Mouse (Mus musculus): ENCODE measurements around the gene Adgrf5.
"Not testable (repeated sequence)": the region's sequence is repeated elsewhere in the genome, so short reads cannot be mapped to it uniquely, and the experiment has no call there.

Gene Adgrf5

GRCm38 (mm10) chr17:43359826-43360619, at the start of gene Adgrf5:
TSS of gene Adgrf5 (plus strand) at chr17:43360451.
- DNase-seq = no peak

GRCm38 (mm10) chr17:43325986-43326671, 34.1 kb upstream of the Adgrf5 start:
- DNase-seq = no peak

DNA sequence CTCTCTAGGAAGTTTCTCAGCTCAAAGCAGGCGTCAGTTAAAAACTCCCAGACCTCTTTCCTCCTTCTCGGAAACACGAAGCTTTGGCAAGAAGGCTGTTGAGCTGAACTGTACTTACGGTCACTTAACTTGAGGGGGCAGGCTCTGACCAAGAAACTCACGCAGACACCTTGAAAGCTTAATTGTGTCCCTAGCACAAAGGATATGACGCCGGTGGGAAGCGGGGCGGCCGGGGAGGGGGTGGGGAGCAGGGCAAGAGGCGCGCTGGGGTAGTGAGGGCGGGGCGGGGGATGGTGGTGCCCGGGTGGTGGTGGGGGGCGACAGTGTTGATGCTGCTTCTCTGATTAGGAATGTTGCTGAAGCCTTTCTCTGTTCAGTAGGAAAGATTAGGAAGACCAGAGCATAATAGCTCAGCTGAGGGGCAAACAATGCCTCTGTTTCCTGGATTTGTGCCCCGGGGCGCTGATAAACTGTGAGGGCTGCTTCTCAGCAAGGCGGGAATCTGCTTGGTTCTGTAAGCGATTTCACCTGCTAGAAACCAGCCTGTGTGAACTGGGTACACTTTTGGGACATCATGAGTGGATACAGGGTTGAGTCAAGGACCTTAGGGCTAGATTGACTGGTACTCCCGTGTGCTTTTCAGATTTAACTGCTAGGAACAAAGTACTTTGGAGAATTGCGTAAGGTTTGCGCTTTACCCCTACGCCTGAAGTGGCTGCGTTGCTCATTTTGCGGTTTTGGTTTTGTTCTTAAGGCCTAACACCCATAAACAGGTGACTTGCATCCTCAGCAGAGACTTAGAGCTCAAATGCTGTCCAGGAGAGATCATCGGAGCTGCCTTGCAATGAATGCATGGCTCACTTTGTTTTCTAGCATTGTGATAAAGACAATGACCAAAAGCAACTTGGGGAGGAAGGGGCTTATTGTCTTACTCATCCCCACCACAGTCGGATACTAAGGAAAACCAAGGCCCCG, 33.2 kb upstream of the Adgrf5 start:
- no peak for DNase-seq

DNA sequence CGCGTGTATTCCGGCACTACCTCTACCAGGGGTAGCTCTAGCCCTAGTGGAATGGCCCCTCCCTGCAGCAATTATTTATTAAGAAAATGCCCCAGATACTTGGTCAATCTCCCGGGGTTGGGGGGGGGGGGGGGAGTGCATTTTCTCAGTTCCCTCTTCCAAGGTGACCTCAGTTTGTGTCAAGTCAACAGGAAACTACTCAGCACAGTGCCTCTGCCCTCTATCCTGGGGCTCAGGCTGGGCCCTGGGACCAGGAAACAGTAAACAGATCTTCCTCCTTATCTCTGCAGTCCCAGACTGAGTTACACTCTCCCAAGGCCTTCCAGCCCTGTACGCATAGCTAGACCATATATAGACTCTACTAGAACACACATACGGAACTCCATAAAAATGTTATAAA, 32.4 kb upstream of the Adgrf5 start:
- no peak for DNase-seq

DNA sequence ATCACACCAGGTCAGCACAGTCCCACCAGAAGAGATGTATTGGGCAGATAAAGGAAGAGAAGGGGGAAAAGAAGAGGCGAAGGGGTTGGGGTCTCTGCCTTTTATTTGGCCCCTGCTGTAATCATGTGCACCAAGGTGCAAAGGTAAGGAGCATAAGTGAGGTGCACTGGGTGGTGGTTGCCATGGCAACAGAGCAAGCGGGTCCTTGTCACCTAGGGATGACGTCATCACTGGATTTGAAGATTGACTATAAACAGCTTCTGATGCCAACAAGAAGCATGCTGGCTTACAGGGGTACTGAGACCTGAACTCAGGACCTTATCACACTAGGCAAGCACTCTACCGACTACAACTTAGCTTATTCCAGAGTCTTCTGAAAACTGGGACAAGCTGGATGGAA, 31.0 kb upstream of the Adgrf5 start:
- no peak for DNase-seq

GRCm38 (mm10) chr17:43329761-43330183, 30.5 kb upstream of the Adgrf5 start:
- DNase-seq = no peak

DNA sequence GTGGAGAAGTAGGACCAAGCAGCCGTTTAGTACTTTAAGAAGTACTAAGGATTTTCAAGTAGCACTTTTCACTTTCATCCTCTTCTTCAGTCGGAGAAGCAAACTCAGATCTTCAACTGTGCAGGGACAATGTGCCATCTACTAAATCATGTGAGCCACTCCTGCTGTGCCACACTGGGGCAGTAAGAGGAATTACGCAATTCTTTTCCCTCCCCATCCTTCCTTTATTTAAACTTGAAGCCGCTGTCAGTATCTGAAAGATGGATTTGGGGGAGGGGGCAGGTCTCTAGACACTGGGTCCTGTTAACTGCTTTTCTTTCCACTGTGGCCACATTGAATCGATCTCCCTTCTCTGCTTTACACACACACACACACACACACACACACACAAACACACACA, 27.6 kb upstream of the Adgrf5 start:
- no peak for DNase-seq

DNA sequence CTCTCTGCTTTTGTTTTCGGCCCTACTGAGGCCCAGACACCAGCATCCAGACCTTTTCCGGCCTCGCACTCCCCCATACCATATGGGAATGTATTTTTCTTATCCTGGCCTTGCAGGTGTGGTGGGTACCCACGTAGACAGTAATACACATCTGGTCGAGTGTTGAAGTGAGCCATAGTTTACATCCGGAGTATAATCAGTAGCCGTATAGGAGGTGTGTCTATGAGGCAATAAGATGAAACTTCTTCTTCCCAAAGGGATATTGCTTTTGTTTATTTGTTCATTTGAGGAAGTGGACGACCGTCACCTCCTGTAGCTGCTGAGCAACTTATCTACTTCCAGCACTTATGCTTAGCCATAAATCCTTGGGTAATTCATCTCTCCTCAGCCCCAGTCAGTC, 26.2 kb upstream of the Adgrf5 start:
- no peak for DNase-seq

- DNase-seq = no peak
Measured at GRCm38 (mm10) chr17:43337643-43338042, 22.6 kb upstream of the Adgrf5 start.

GRCm38 (mm10) chr17:43338279-43338678, 22.0 kb upstream of the Adgrf5 start:
- no peak for DNase-seq

- DNase-seq = not testable (repeated sequence)
Measured at GRCm38 (mm10) chr17:43346499-43346898, 13.8 kb upstream of the Adgrf5 start.

DNA sequence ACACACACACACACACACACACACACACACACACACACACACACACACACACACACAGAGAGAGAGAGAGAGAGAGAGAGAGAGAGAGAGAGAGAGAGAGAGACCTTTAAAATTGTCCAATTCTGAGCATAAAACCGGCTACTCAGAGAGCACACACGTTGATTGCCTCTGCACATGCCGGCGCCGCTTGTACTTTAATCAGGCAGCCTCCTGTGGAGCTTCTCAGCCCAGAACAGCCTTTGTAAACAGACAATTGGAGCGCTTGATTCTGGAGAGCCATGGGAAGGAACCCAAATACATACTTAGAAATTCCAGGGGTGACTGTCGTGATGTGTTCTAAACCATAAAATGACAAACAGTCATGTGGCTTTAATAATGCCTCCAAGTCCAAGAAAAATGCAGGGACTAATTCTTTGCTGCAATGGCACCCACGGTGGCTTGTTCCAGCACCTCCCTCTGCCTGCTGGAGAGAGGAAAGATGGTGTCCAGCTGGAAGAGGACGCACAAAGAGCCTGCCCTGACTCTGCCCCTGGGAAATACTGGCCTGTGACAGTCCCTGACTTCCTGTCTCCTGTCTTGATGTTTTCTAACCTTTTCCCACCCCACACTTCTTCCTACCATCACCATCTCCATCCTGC, 2.2 kb upstream of the Adgrf5 start:
- no peak for DNase-seq

DNA sequence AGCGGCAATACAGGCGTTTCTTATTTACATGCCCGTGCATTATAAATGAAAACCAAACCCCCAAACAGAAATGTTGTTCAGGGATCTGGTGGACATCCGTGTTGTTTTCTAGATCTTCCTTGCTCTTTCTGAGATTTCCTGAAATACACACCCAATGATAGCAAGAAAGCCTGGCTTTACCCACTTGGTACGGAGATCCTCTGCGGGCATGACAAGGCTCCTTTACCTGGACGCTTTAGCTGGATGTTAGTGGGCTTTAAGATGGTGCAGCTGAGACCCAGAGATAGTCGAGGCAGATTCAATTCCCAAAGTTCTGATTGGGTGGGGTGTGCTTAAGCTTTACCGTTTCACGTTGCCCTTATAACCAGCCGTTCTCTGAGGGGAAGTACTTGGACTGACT, 770 bp downstream of the Adgrf5 start:
- no peak for DNase-seq

GRCm38 (mm10) chr17:43362362-43362761, 2.1 kb downstream of the Adgrf5 start:
- DNase-seq = no peak

- no peak for DNase-seq
Measured at GRCm38 (mm10) chr17:43362881-43363280, 2.6 kb downstream of the Adgrf5 start.

DNA sequence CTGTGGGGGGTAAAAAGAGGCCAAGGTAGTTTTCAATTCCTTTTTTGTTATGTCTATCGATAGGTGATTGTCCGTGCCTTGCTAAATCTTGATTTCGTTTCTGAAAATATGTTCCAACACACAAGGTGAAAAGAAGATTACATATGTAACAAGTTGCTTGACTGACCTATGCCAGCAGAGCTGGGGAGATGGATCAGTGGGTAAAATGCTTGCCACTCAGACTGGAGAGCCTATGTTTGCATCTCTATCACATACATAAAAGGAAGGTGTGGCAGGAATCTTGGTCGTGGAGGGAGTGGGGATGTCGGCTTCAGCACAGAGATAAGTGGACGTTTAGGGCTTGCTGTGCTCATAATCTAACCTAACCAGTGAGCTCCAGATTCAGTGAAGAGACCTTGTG, 3.7 kb downstream of the Adgrf5 start:
- no peak for DNase-seq

- DNase-seq = no peak
Measured at GRCm38 (mm10) chr17:43365297-43365696, 5.0 kb downstream of the Adgrf5 start.

DNA sequence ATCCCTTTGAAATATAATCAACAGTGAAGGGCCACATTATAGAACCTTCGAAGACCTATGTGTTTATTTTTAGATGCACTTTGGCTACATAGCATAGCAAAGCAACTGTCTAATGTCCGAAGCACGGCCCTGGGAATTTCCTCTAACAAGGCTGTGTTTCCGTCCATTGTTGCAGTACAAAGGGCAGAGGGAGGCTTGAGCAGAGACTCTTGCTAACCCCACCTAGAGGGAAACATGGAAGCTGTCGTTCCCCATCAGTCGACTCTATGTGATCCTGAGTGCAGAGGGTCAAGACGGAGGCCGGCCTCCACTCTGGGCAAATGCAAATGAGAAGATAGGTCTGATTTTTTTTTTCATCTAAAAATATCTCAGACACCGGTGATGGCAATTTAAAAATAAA, 6.2 kb downstream of the Adgrf5 start:
- DNase-seq = no peak

DNA sequence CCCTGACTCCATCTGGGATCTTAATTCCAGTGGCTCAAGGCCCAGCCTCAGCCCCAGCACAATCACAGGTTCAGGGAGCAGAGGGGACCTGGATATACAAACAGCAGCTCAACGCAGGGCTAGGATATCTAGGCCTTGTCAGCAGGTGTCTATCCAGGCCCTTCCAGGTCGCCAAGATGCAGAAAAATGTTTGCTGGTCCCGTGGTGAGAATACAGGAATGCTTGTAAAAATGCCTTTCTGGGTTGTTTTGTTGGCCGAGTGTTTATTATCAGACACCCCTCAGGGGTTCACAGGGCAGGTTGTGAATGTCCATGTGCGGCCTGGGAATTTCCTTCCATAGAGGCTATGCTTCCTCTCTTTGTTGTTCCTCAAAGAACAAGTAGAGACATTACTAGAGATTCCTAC, 7.9 kb downstream of the Adgrf5 start:
- DNase-seq = no peak

- DNase-seq = no peak
Measured at GRCm38 (mm10) chr17:43372604-43373003, 12.4 kb downstream of the Adgrf5 start.

DNA sequence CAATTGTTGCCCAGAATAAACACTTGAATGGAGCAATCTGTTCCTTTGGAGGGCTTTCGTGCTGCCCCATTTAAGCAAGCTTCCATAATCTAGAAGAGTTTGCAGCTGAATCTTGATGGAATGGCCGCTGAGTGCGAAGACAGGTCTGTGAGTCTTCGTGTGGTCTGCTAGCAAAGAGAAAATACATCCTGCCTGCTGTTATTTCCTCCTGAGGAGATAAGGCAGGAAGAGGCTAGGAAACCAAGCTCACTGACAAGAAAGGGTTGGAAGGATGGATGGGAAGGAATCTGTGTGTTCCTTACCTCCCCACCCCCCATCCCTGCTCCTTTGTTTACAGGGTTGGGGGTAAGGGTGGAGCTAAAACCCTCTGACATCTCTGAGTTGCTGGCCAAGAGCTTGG, 13.8 kb downstream of the Adgrf5 start:
- DNase-seq = no peak

- no peak for DNase-seq
Measured at GRCm38 (mm10) chr17:43376527-43376926, 16.3 kb downstream of the Adgrf5 start.

DNA sequence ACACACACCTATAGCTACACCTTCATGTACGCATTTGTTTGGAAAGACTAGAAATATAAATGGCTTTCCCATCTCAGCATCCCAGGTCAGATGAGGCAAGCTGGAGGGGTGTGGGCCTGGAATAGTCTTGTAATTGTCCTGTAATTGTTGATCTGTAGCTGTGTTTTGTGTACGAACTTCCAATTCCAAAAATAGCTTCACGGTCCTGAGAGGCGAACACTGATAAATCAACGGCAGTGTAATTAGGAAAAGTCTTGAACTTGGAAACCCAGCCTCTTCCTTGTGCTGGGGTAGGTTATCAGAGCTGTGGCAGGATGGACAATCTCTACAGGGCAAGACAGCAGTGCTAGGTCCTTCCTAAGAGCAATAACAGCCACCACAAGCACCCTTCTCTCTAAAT, 18.5 kb downstream of the Adgrf5 start:
- no peak for DNase-seq
